Mouse (Mus musculus): ENCODE measurements around the gene Pth2r.

Gene Pth2r

GRCm38 (mm10) chr1:65281756-65282155 lies at the start of gene Pth2r:
Gene Pth2r (plus strand): TSS chr1:65282056.
- no peak for DNase-seq (ENCODE audit: low spot score)

GRCm38 (mm10) chr1:65237712-65238111 lies 44.1 kb upstream of the Pth2r start:
- DNase-seq (ENCODE audit: low spot score): no peak

- DNase-seq (ENCODE audit: low spot score): no peak
Observed at GRCm38 (mm10) chr1:65245637-65246036, 36.2 kb upstream of the Pth2r start.

- no peak for DNase-seq (ENCODE audit: low spot score)
Observed at GRCm38 (mm10) chr1:65280461-65280860, 1.4 kb upstream of the Pth2r start.

- DNase-seq (ENCODE audit: low spot score): peak; percentile 46
Observed at GRCm38 (mm10) chr1:65282766-65283165, 910 bp downstream of the Pth2r start.

- no peak for DNase-seq (ENCODE audit: low spot score)
Observed at GRCm38 (mm10) chr1:65308476-65308875, 26.6 kb downstream of the Pth2r start.

GRCm38 (mm10) chr1:65311214-65311933 lies 29.5 kb downstream of the Pth2r start:
- DNase-seq (ENCODE audit: low spot score): peak; percentile 42

- peak; percentile 47 for DNase-seq (ENCODE audit: low spot score)
Observed at GRCm38 (mm10) chr1:65312118-65312517, 30.3 kb downstream of the Pth2r start.

- DNase-seq (ENCODE audit: low spot score): no peak
Observed at GRCm38 (mm10) chr1:65312896-65313295, 31.0 kb downstream of the Pth2r start.

- DNase-seq (ENCODE audit: low spot score): no peak
Observed at GRCm38 (mm10) chr1:65314054-65315021, 32.5 kb downstream of the Pth2r start.

- DNase-seq (ENCODE audit: low spot score): no peak
Observed at GRCm38 (mm10) chr1:65315022-65315407, 33.2 kb downstream of the Pth2r start.

- DNase-seq (ENCODE audit: low spot score): no peak
Observed at GRCm38 (mm10) chr1:65334026-65334425, 52.2 kb downstream of the Pth2r start.

- no peak for DNase-seq (ENCODE audit: low spot score)
Observed at GRCm38 (mm10) chr1:65337768-65338167, 55.9 kb downstream of the Pth2r start.

- DNase-seq (ENCODE audit: low spot score): no peak
Observed at GRCm38 (mm10) chr1:65340240-65340639, 58.4 kb downstream of the Pth2r start.

- DNase-seq (ENCODE audit: low spot score): no peak
Observed at GRCm38 (mm10) chr1:65352979-65353378, 71.1 kb downstream of the Pth2r start.

- no peak for DNase-seq (ENCODE audit: low spot score)
Observed at GRCm38 (mm10) chr1:65354153-65354552, 72.3 kb downstream of the Pth2r start.

GRCm38 (mm10) chr1:65388328-65388727 lies 106.5 kb downstream of the Pth2r start:
- peak; percentile 70 for DNase-seq (ENCODE audit: low spot score)

GRCm38 (mm10) chr1:65389621-65390020 lies 107.8 kb downstream of the Pth2r start:
- no peak for DNase-seq (ENCODE audit: low spot score)

- no peak for DNase-seq (ENCODE audit: low spot score)
Observed at GRCm38 (mm10) chr1:65407441-65407840, 125.6 kb downstream of the Pth2r start.

GRCm38 (mm10) chr1:65420909-65421308 lies 139.1 kb downstream of the Pth2r start:
- no peak for DNase-seq (ENCODE audit: low spot score)

GRCm38 (mm10) chr1:65422501-65423010 lies 140.7 kb downstream of the Pth2r start:
- DNase-seq (ENCODE audit: low spot score): no peak

Data from testis, postnatal 10 days (tissue).